Mouse (Mus musculus) lung, embryonic 16.5 days (tissue): ENCODE data around the gene BC107364. TPM values are rescaled to one million over a fixed set of nuclear protein-coding genes. Genes with fewer than 3 reads are reported as not detected.
"Not testable (repeated sequence)": the region's sequence is repeated elsewhere in the genome, so short reads cannot be mapped to it uniquely, and the experiment has no call there.

Source experiments
- ATAC-seq: fragments of 200-750 bp; cut with Nextera tagmentation; 2 replicates; pipeline ENCODE4 v1.8.0; 2017; ENCODE audit warnings: low read depth, mild to moderate bottlenecking, moderate library complexity
- H3K27ac ChIP-seq: fragments of 300-500 bp; sonication (generic); 2 replicates; pipeline ENCODE4 v1.5.1; 2014; ENCODE audit warnings: mild to moderate bottlenecking, control low read depth, low read length
- H3K27me3 ChIP-seq: fragments of 300-500 bp; sonication (generic); 2 replicates; pipeline ENCODE4 v1.6.1; 2014; ENCODE audit warnings: low read depth, low read length, mixed read lengths; ENCODE audit not compliant: control insufficient read depth, insufficient read depth
- H3K36me3 ChIP-seq: fragments of 300-500 bp; sonication (generic); 2 replicates; pipeline ENCODE4 v1.6.1; 2014; ENCODE audit warnings: low read length; ENCODE audit not compliant: control insufficient read depth, insufficient read depth
- H3K4me1 ChIP-seq: fragments of 300-500 bp; sonication (generic); replicated peaks from 2 replicates; pipeline ENCODE4 v1.6.1; 2014; ENCODE audit warnings: low read length, mixed read lengths; ENCODE audit not compliant: control insufficient read depth, insufficient read depth
- H3K4me2 ChIP-seq: fragments of 300-500 bp; sonication (generic); 2 replicates; pipeline ENCODE4 v1.6.1; 2014; ENCODE audit warnings: low read depth, low read length, control low read depth
- H3K4me3 ChIP-seq: fragments of 300-500 bp; sonication (generic); 2 replicates; pipeline ENCODE4 v1.5.1; 2014; ENCODE audit warnings: mild to moderate bottlenecking, low read length, control low read depth
- H3K9ac ChIP-seq: fragments of 300-500 bp; sonication (generic); 2 replicates; pipeline ENCODE4 v1.6.1; 2014; ENCODE audit warnings: low read length, control low read depth
- H3K9me3 ChIP-seq: fragments of 300-500 bp; sonication (generic); 2 replicates; pipeline ENCODE4 v1.6.1; 2016; ENCODE audit warnings: low read length; ENCODE audit not compliant: control insufficient read depth
- WGBS: fragments of 180-500 bp; shearing (Covaris S2); extraction: QIAGEN DNeasy Blood & Tissue Kit; methylation state at CpG from one replicate; pipeline ENCODE4 v1.1.7; 2014; 5-methylcytosine and 5-hydroxymethylcytosine counted together
- polyA plus RNA-seq: library from polyadenylated mRNA; unstranded; fragments of >200 nt; fragmentation: Nextera tagmentation; extraction: Ambion mirVana; gene quantifications from 2 replicates; pipeline ENCODE4 v1.2.1, GENCODE M21; 2015

The BC107364 gene
- polyA plus RNA-seq, 1 experiment from 2014 or later: 0.30 TPM

GRCm38 (mm10) chr3:96411821-96412220, 40.3 kb downstream of the BC107364 start:
- H3K9ac ChIP-seq: no peak overlapping the region
- 79% methylated on average over 3 of the region's 3 CpGs for WGBS
- H3K9me3 ChIP-seq: no peaks in the 10 kb centered on the region
- H3K27me3 ChIP-seq: peaks cover 22% of the 10 kb centered on the region
- H3K27ac ChIP-seq: no peak overlapping the region
- no peaks in the 10 kb centered on the region for H3K36me3 ChIP-seq
- H3K4me3 ChIP-seq: no peak overlapping the region
- ATAC-seq: no peak
- peaks cover 4% of the 10 kb centered on the region for H3K4me1 ChIP-seq
- H3K4me2 ChIP-seq: no peak overlapping the region

- Histone ChIP-seq H3K4me2 (no peak overlapping the region), H3K27me3 (peaks cover 28% of the 10 kb centered on the region), H3K27ac (no peak overlapping the region), H3K36me3 (no peaks in the 10 kb centered on the region), H3K9me3 (no peaks in the 10 kb centered on the region), H3K4me3 (no peak overlapping the region), H3K9ac (no peak overlapping the region), H3K4me1 (peaks cover 4% of the 10 kb centered on the region)
- WGBS: 79% methylated on average over 5 of the region's 5 CpGs
- ATAC-seq: no peak
Measured at GRCm38 (mm10) chr3:96410966-96411365, 41.1 kb downstream of the BC107364 start.

- 5% methylated on average over 31 of the region's 31 CpGs for WGBS
- no peak for ATAC-seq
- 0 out of 2 replicates have a peak, but pooled peaks cover 2% of the 10 kb centered on the region for H3K9me3 ChIP-seq
- no peak overlapping the region for H3K9ac ChIP-seq
- no peak overlapping the region for H3K27ac ChIP-seq
- peak overlapping the region; percentile 17; the same call in 1 of the 2 replicates for H3K4me3 ChIP-seq
- H3K4me2 ChIP-seq: peak overlapping the region; percentile 28; the same call in 1 of the 2 replicates
- no peaks in the 10 kb centered on the region for H3K36me3 ChIP-seq
- H3K27me3 ChIP-seq: peaks cover 39% of the 10 kb centered on the region
- H3K4me1 ChIP-seq: peaks cover 4% of the 10 kb centered on the region
Measured at GRCm38 (mm10) chr3:96409701-96410246, 42.3 kb downstream of the BC107364 start.

- H3K4me1 ChIP-seq, H3K4me3 ChIP-seq, H3K27ac ChIP-seq, H3K9me3 ChIP-seq, H3K9ac ChIP-seq, H3K4me2 ChIP-seq, H3K36me3 ChIP-seq, ATAC-seq: not testable (repeated sequence)
- H3K27me3 ChIP-seq: peaks cover 55% of the 10 kb centered on the region
- 91% methylated on average over 8 of the region's 10 CpGs for WGBS
Measured at GRCm38 (mm10) chr3:96408111-96408510, 44.0 kb downstream of the BC107364 start.

GRCm38 (mm10) chr3:96405541-96406503, 46.3 kb downstream of the BC107364 start:
- 54% methylated on average over 32 of the region's 32 CpGs for WGBS
- H3K4me2 ChIP-seq: no peak overlapping the region
- ATAC-seq: no peak

GRCm38 (mm10) chr3:96405004-96405403, 47.1 kb downstream of the BC107364 start:
- Histone ChIP-seq H3K9me3 (0 out of 2 replicates have a peak, but pooled peaks cover 2% of the 10 kb centered on the region), H3K4me2 (no peak overlapping the region), H3K9ac (no peak overlapping the region), H3K36me3 (no peaks in the 10 kb centered on the region), H3K4me3 (no peak overlapping the region), H3K27me3 (peaks cover 74% of the 10 kb centered on the region), H3K27ac (no peak overlapping the region), H3K4me1 (peaks cover 7% of the 10 kb centered on the region)
- 17% methylated on average over 10 of the region's 11 CpGs for WGBS
- ATAC-seq: no peak

More at GRCm38 (mm10) chr3:96405541-96406503, 46.3 kb downstream of the BC107364 start:
- no peaks in the 10 kb centered on the region for H3K36me3 ChIP-seq
- H3K27ac ChIP-seq: no peak overlapping the region
- peaks cover 7% of the 10 kb centered on the region for H3K4me1 ChIP-seq
- peaks cover 74% of the 10 kb centered on the region for H3K27me3 ChIP-seq
- H3K9ac ChIP-seq: no peak overlapping the region
- H3K4me3 ChIP-seq: no peak overlapping the region
- 0 out of 2 replicates have a peak, but pooled peaks cover 2% of the 10 kb centered on the region for H3K9me3 ChIP-seq

GRCm38 (mm10) chr3:96404450-96404849, 47.7 kb downstream of the BC107364 start:
- Histone ChIP-seq H3K9ac (no peak overlapping the region), H3K9me3 (0 out of 2 replicates have a peak, but pooled peaks cover 2% of the 10 kb centered on the region), H3K4me2 (peak overlapping the region; percentile 22; the same call in 1 of the 2 replicates), H3K27ac (no peak overlapping the region), H3K36me3 (no peaks in the 10 kb centered on the region), H3K4me1 (peaks cover 7% of the 10 kb centered on the region), H3K4me3 (0 out of 2 replicates have a peak overlapping the region, but pooled peaks have one; percentile 15), H3K27me3 (peaks cover 75% of the 10 kb centered on the region)
- WGBS: under 1% methylated on average over 26 of the region's 26 CpGs
- ATAC-seq: no peak

GRCm38 (mm10) chr3:96403016-96403415, 49.1 kb downstream of the BC107364 start:
- ATAC-seq: no peak
- 10% methylated on average over 1 of the region's 1 CpGs for WGBS
- H3K9me3 ChIP-seq: 0 out of 2 replicates have a peak, but pooled peaks cover 2% of the 10 kb centered on the region
- H3K4me1 ChIP-seq: peaks cover 7% of the 10 kb centered on the region
- peaks cover 82% of the 10 kb centered on the region for H3K27me3 ChIP-seq
- H3K36me3 ChIP-seq: no peaks in the 10 kb centered on the region
- no peak overlapping the region for H3K27ac ChIP-seq
- no peak overlapping the region for H3K4me3 ChIP-seq
- H3K4me2 ChIP-seq: no peak overlapping the region
- no peak overlapping the region for H3K9ac ChIP-seq
